Mouse (Mus musculus) urinary bladder, postnatal 10 days (tissue): ENCODE results near the gene Snx27.

Source experiments
- DNase-seq: peaks from one replicate; pipeline ENCODE4 v3.0.0; 2022; ENCODE audit warnings: low spot score

The Snx27 gene

GRCm38 (mm10) chr3:94477444-94477843 is 105.1 kb downstream of the Snx27 start:
- no peak for DNase-seq

DNA sequence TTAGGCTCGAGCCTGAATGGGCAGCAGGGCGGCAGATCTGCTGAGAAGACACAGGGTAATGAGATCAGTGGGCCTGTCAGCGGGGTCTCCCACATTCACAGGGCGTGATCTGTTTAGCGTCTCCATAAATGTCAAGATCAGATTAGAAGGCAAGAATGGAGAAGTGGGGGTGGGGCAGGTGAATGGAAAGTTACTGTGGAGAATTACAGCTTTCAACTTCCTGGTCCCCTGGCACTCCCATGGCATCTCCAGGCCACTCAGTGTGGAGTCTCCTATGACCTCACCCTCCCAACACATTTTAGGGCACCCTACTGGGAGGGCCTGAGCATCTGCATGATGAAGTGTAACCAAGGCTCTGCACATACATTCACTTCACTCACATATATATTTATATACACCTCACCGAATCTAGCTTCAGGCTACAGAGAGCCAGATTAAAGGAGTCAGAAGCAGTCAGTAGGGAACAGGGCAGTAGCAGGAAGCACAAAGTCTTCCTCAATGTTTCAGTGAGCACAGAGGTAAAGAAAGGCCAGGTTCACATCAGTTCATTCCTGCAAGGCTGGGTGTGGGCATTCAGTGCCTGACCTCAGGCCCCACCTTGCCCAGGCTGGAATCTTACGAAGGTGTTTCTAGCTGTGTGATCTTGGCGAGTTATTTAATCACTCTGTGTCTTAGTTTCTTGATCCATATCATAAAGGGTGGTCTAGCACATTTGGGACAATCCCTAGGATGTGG is 106.0 kb downstream of the Snx27 start:
- DNase-seq: no peak

- no peak for DNase-seq
Measured at GRCm38 (mm10) chr3:94473567-94474232, 108.8 kb downstream of the Snx27 start.

DNA sequence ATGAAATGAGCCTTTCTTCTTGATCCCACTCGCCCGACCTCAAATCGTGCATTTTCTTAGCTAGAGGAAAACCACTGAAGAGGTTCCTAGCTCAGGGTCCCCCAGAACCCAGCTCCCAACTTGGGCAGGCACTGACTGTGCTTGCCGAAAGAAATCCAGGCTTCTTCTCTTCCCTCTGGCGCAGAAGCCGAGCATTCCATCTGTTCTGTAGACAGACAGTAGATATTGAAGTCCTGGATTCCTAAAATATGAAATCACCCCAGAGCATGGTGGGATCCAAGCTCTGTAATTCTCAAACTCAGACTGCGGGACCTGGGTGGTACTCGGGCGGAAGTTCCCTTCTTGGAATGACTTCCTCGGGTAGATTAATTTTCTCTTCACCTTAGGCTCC is 109.4 kb downstream of the Snx27 start:
- DNase-seq: no peak

GRCm38 (mm10) chr3:94472447-94473114 is 109.9 kb downstream of the Snx27 start:
- no peak for DNase-seq

- no peak for DNase-seq
Measured at GRCm38 (mm10) chr3:94468931-94469330, 113.6 kb downstream of the Snx27 start.

- DNase-seq: no peak
Measured at GRCm38 (mm10) chr3:94465632-94466430, 116.7 kb downstream of the Snx27 start.

DNA sequence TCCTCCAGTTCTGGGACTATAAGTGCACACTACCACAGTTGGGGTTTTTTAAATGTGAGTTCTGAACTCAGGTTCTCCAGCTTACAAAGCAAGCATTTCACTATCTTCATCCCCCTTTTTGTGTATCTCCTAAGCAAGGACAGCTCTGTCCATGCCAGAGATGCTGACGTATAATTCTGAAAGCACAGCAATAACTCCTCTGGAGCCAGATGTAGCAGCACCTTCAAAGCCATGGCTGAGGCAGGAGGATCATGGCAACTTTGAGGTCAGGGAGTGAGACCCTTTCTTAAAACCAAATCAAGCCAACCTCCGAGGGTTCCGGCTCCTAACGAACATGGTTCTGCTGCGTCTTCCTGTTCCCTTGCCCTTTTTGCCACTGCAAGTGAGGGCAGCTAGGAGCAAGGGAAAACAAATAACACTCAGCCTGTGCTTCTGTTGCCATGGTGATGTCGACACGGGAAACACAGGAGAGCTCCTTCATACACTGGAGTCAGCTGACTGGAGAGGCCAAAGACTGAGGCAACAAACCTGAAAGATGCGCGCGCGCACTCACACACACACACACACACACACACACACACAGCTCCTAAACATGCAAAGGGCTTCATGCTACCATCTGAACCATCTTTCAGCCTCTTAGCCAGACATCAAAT is 118.5 kb downstream of the Snx27 start:
- DNase-seq: no peak

- no peak for DNase-seq
Measured at GRCm38 (mm10) chr3:94459834-94460233, 122.7 kb downstream of the Snx27 start.

DNA sequence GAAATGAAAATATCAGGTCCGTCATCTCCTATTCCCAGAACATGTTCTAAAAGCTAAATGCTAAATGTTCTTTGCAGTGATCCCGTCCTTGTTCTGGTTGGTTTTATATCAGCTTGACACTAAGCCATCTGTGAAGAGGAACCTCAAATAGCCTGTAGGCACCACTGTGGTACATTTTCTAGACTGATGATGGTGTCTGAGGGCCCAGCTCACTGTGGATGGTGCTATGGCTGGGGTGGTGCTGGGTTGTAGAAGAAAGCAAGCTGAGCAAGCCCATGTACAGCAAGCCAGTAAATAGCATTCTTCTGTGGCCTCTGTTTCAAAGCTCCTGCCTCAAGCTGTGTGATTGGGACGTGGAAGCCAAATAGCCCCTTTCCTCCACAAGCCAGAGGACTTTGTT is 125.5 kb downstream of the Snx27 start:
- no peak for DNase-seq

GRCm38 (mm10) chr3:94456529-94457000 is 126.0 kb downstream of the Snx27 start:
- DNase-seq: no peak

DNA sequence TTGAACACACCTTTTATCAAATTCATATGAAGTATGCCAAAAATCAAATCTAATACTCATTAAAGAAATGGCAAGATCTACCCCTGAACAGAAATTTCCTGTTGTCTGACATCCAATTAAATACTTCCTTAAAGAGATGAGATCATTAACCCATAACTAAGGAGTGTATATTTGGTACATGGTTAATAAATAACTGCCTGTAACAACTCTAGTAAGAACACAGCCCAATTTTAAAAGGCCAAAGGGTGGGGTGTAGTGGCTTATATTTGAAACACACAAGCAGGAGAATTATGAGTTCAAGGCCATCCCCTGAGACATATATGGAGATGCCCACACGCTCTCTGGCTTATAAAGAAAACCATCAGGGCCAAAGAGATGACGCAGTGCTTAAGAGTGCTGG is 133.1 kb downstream of the Snx27 start:
- no peak for DNase-seq
